Mouse (Mus musculus) hindbrain, embryonic 10.5 days (tissue): ENCODE measurements around the gene Plekhg6. TPM values are rescaled to one million over a fixed set of nuclear protein-coding genes. Genes with fewer than 3 reads are reported as not detected.

Experiments
- DNase-seq: peaks from one replicate; pipeline ENCODE4 v3.0.0-alpha.2; 2017; ENCODE audit warnings: low spot score
- H3K27ac ChIP-seq: fragments of 300-500 bp; sonication (generic); 2 replicates; pipeline ENCODE4 v1.5.1; 2016; ENCODE audit warnings: mild to moderate bottlenecking, moderate library complexity
- H3K27me3 ChIP-seq: fragments of 300-500 bp; sonication (generic); 2 replicates; pipeline ENCODE4 v1.6.1; 2016; ENCODE audit warnings: mild to moderate bottlenecking; ENCODE audit not compliant: poor library complexity, insufficient read depth, severe bottlenecking
- H3K36me3 ChIP-seq: fragments of 300-500 bp; sonication (generic); 2 replicates; pipeline ENCODE4 v1.6.1; 2016; ENCODE audit warnings: mild to moderate bottlenecking, moderate library complexity
- H3K4me1 ChIP-seq: fragments of 300-500 bp; sonication (generic); replicated peaks from 2 replicates; pipeline ENCODE4 v1.6.1; 2016; ENCODE audit warnings: mild to moderate bottlenecking
- H3K4me3 ChIP-seq: fragments of 300-500 bp; sonication (generic); 2 replicates; pipeline ENCODE4 v1.5.1; 2016; ENCODE audit warnings: mild to moderate bottlenecking, moderate library complexity
- H3K9me3 ChIP-seq: fragments of 300-500 bp; sonication (generic); 2 replicates; pipeline ENCODE4 v1.6.1; 2016; ENCODE audit warnings: mild to moderate bottlenecking, moderate library complexity
- WGBS: fragments of 180-500 bp; shearing (Covaris S2); methylation state at CpG from one replicate; pipeline ENCODE4 v1.1.7; 2016; 5-methylcytosine and 5-hydroxymethylcytosine counted together
- polyA plus RNA-seq: library from polyadenylated mRNA; unstranded; fragments of >200 nt; fragmentation: Nextera tagmentation; extraction: Ambion mirVana; gene quantifications from 2 replicates; pipeline ENCODE4 v1.2.1, GENCODE M21; 2016

The Plekhg6 gene
- polyA plus RNA-seq, 1 experiment from 2014 or later, result 0.13 TPM

DNA sequence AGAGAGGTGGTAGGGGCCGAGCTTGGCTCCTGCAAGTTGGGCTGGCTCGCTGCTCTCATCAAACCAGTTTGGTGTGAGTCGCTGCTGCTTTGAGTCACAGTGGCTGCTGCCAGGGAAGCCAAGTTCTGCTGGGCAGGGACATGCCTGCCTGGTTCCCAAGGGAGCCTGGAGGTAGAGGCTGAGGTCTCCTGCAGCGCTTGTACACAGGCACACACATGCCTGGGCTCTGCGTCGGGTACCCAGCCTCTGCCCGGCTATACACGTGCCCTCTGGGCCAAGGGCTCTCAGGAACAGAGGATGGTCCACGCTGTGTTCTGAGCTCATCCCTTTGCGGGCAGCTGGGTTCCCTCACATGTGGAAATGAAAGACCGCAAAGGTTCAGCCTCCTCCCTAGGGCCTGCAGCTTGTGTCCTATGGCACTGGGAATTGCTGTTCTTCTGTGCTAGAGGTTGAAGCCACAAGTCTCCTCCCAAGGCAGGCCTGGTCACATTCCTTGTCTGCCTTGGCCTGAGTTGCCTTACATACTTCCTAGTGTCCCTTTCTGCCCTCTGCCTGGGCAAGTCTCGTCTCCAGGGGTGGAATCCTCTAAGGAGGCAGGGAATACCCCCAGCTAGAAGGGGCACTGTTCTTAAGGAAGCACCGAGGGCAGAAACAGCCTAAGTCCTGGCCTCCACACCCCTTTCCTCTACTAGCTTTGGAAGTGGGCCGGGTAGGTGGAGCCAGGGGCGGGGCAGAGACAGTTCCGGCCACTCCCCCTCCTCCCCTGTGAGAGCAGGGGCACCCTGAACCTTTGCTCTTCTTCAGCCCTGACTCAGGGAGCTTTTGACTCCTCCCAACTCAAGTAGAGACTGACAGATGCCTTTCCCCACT is 2.8 kb downstream of the Plekhg6 start:
- Histone ChIP-seq H3K4me3 (0 out of 2 replicates have a peak overlapping the region, but pooled peaks have one; percentile 12), H3K27me3 (peaks cover 83% of the 10 kb centered on the region)
- 40% methylated on average over 16 of the region's 16 CpGs for WGBS

DNA sequence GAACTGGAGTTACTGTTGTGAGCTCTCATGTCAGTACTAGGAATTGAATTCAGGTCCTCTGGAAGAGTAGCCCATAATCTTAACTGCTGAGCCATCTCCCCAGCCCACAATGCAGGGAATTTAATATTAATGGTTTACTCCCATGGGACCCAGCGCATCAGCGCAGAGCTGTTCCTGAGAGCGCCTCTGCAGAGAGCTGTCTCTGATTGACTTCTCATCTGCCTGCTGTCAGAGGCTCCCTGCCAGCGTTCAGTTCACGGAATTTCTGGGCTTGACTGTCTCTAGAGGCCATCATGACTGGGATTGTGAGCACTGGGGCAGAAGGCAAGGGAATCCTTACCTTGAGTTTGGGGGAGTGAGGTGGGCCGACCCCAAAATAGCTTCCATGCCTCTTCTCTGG is 3.6 kb downstream of the Plekhg6 start:
- DNase-seq, result no peak
- 49% methylated on average over 6 of the region's 6 CpGs for WGBS

More for the DNA sequence above, 2.8 kb downstream of the Plekhg6 start:
- H3K4me1 ChIP-seq, result peaks cover 44% of the 10 kb centered on the region
- peak overlapping the region; percentile 35; the same call in 1 of the 2 replicates for H3K27ac ChIP-seq
- no peaks in the 10 kb centered on the region for H3K36me3 ChIP-seq
- no peak for DNase-seq
- no peaks in the 10 kb centered on the region for H3K9me3 ChIP-seq

DNA sequence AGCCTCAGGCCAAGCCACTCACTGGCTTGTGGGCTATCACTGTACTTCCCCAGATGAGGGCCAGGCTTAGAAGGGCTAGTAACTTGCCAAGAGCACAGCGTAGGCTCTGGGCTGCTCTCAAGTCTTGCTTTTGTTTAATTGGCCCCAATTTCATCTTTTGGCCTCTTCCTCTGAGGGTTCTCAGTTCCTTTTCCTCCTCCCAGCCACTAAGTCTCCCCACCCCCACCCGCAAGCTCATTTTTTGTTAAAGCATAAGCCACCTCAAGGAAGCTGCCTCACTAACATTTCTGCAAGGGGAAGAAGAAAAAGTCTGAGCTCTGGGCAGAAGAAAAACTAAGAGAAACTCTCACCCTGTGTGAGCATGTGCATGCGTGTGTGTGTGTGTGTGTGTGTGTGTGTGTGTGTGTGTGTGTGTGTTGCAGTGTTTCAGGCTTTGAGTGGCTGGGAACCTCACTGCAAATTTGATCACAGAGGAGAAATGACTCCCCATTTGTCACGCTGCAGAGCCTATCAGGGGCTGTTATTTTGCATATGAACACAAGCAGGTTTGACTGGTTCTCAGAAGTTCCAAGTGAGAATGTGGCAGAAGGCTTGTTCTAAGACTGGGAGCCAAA is 12.7 kb downstream of the Plekhg6 start:
- peaks cover 46% of the 10 kb centered on the region for H3K27me3 ChIP-seq
- H3K4me1 ChIP-seq, result peaks cover 47% of the 10 kb centered on the region
- H3K36me3 ChIP-seq, result no peaks in the 10 kb centered on the region
- H3K9me3 ChIP-seq, result no peaks in the 10 kb centered on the region
- peak overlapping the region; percentile 54; the same call in 1 of the 2 replicates for H3K27ac ChIP-seq
- H3K4me3 ChIP-seq, result no peak overlapping the region
- WGBS, result 46% methylated on average over 4 of the region's 4 CpGs
- no peak for DNase-seq

More for the DNA sequence above, 3.6 kb downstream of the Plekhg6 start:
- Histone ChIP-seq H3K27me3 (peaks cover 83% of the 10 kb centered on the region), H3K27ac (no peak overlapping the region), H3K4me1 (peaks cover 44% of the 10 kb centered on the region), H3K36me3 (no peaks in the 10 kb centered on the region), H3K4me3 (no peak overlapping the region), H3K9me3 (no peaks in the 10 kb centered on the region)

DNA sequence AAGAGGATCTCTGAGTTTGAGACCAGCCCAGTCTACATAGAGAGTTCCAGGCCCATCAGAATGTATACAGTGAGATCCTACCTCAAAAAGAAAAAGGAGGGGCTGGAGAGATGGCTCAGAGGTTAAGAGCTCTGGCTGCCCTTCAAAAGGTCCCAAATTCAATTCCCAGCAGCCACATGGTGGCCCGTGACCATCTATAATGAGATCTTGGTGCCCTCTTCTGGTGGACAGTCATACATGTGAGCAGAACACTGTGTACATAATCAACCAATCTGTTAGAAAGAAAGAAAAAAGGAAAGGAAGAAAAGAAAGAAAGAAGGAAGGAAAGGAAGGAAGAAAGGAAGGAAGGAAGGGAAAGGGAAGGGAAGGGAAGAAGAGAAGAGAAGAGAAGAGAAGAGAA is 14.5 kb downstream of the Plekhg6 start:
- H3K27ac ChIP-seq, result no peak overlapping the region
- no peak for DNase-seq
- no peaks in the 10 kb centered on the region for H3K9me3 ChIP-seq
- WGBS, result 80% methylated on average over 1 of the region's 1 CpGs
- H3K27me3 ChIP-seq, result peaks cover 51% of the 10 kb centered on the region
- peaks cover 58% of the 10 kb centered on the region for H3K4me1 ChIP-seq
- H3K4me3 ChIP-seq, result no peak overlapping the region
- H3K36me3 ChIP-seq, result peaks cover 10% of the 10 kb centered on the region; the same call in 1 of the 2 replicates

DNA sequence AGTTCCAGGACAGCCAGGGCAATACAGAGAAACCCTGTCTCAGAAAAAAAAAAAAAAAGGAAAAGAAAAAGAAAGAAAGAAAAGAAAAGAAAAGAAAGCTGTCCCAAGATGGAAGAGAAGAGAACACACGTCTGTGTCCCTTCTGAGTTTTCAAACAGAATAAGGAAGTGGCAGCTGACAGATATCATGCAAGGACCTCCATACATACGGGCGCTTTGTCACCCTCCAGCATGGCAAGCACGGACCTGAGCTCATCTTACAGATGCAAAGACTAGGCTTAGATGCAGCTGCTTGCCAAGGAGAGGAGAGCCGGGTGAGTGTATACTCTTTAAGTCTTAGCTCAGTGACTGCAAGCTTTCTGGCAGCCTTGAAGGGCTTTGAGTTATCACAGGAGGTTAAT is 15.1 kb downstream of the Plekhg6 start:
- DNase-seq, result no peak
- H3K27ac ChIP-seq, result no peak overlapping the region
- H3K27me3 ChIP-seq, result peaks cover 57% of the 10 kb centered on the region
- 88% methylated on average over 5 of the region's 5 CpGs for WGBS
- peaks cover 60% of the 10 kb centered on the region for H3K4me1 ChIP-seq
- H3K36me3 ChIP-seq, result peaks cover 13% of the 10 kb centered on the region; the same call in 1 of the 2 replicates
- no peaks in the 10 kb centered on the region for H3K9me3 ChIP-seq
- no peak overlapping the region for H3K4me3 ChIP-seq

DNA sequence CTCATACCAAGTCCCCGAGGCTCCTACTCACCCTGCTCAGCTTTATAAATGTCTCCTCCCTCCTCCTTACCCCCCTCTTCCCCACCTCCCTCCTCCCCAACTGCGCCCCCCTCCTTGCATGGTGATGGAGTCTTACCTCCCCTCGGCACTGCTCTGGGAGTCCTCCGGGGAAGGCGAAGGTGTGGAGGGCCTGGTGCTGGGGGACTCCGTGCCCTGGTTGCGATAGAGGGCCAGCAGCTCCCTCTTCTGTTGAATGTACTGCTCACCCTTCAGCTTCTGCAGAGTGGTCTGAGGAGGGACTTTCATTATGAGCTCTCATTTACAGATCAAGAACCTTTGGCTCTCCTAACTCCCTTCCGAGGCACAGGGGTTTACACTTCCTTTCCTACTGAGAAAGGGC is 16.1 kb downstream of the Plekhg6 start:
- DNase-seq, result no peak
- H3K4me1 ChIP-seq, result peaks cover 60% of the 10 kb centered on the region

DNA sequence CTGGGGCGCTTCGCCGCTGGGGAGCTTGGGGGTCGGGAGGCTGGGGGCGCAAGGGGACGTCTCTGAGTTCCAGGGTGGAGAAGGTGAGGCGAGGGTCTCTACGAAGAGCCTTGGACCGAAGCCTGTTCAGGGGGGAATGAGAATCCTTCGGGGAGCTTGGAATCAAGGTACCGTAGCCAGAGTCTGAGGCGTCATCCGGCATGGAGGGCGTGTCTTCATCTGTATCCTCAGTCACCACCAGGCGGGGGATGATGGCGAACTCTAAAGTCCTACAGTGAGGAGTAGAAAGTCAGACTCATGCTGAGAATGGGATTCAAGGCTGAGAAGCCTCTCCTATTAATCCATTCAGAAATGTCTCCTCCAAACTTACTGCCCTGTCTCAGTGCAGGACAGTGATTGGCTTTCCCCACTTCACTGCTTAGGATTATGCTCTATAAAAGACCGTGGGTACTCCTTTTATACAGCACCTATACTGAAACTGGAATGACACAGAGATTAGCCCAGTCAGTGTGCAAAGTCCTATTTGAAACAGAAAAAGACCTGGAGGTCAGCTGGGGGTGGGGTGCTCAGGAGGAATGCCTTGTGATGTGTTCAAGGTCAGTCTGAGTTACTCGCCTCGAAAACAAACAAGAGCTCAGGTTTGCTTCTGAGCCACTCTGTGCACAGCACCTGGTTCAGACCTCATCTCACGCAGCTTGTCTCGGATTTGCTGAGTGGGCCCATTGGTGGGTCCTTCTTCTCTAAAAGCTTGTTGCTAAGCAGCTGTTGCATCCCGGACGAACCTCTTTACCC is 16.9 kb downstream of the Plekhg6 start:
- 8% methylated on average over 23 of the region's 23 CpGs for WGBS
- Histone ChIP-seq H3K9me3 (no peaks in the 10 kb centered on the region), H3K27ac (0 out of 2 replicates have a peak overlapping the region, but pooled peaks have one; percentile 17), H3K4me3 (peak overlapping the region; percentile 32), H3K27me3 (peaks cover 74% of the 10 kb centered on the region), H3K36me3 (peaks cover 25% of the 10 kb centered on the region), H3K4me1 (peaks cover 55% of the 10 kb centered on the region)
- no peak for DNase-seq

More for the DNA sequence above, 16.1 kb downstream of the Plekhg6 start:
- Histone ChIP-seq H3K27ac (no peak overlapping the region), H3K36me3 (peaks cover 17% of the 10 kb centered on the region; the same call in 1 of the 2 replicates), H3K4me3 (0 out of 2 replicates have a peak overlapping the region, but pooled peaks have one; percentile 16), H3K27me3 (peaks cover 68% of the 10 kb centered on the region), H3K9me3 (no peaks in the 10 kb centered on the region)
- WGBS, result 2% methylated on average over 8 of the region's 8 CpGs

DNA sequence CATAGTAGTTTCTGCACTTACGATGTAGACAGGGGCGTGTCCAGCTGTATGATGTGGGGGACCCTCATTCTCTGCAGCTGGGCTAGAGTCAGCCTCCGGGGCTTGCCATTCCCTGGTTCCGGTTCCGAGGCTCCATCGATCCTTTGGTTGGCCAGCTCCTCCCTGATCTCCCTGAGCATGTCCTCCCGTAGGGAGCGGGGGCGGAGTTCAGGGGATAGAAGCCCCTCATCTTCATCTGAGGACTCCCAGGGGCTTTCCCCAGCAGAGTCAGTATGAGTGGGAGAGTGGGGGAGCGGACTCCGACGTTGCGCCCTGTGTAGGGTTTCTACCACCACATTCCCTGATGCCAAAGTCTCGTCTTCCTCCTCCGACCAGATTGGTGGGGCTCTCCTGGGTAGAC is 17.6 kb downstream of the Plekhg6 start:
- Histone ChIP-seq H3K27ac (0 out of 2 replicates have a peak overlapping the region, but pooled peaks have one; percentile 17), H3K4me3 (peak overlapping the region; percentile 32), H3K27me3 (peaks cover 76% of the 10 kb centered on the region), H3K9me3 (no peaks in the 10 kb centered on the region), H3K36me3 (peaks cover 31% of the 10 kb centered on the region), H3K4me1 (peaks cover 48% of the 10 kb centered on the region)
- DNase-seq, result no peak
- WGBS, result 10% methylated on average over 15 of the region's 15 CpGs

DNA sequence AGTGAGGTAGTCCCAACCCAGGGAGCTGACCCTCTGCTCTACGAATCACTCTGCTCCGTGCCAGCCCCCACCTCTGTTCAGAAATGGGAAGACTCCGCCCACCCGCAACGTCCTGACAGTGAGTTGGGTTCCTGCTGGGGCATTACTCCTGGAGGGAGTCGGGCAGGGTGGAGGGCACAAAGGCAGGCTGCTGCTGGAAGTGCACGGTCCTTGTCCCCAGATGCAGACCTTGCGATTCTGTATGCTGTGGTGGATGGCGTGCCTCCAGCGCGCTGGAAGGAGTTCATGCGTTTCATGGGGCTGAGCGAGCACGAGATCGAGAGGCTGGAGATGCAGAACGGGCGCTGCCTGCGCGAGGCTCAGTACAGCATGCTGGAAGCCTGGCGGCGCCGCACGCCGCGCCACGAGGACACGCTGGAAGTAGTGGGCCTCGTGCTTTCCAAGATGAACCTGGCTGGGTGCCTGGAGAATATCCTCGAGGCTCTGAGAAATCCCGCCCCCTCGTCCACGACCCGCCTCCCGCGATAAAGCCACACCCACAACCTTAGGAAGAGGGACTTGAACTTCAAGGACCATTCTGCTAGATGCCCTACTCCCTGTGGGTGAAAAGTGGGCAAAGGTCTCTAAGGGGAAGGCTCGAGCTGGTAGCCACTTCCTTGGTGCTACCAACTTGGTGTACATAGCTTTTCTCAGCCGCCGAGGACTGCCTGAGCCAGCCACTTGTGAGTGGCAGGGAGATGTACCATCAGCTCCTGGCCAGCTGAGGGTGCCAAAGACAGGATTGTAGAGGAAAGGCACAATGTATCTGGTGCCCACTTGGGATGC is 18.9 kb downstream of the Plekhg6 start:
- H3K9me3 ChIP-seq, result no peaks in the 10 kb centered on the region
- peaks cover 75% of the 10 kb centered on the region for H3K27me3 ChIP-seq
- H3K4me3 ChIP-seq, result peak overlapping the region; percentile 34
- H3K4me1 ChIP-seq, result peaks cover 40% of the 10 kb centered on the region
- H3K36me3 ChIP-seq, result peaks cover 41% of the 10 kb centered on the region
- H3K27ac ChIP-seq, result peak overlapping the region; percentile 50; the same call in 1 of the 2 replicates
- WGBS, result 22% methylated on average over 38 of the region's 38 CpGs
- DNase-seq, result no peak

DNA sequence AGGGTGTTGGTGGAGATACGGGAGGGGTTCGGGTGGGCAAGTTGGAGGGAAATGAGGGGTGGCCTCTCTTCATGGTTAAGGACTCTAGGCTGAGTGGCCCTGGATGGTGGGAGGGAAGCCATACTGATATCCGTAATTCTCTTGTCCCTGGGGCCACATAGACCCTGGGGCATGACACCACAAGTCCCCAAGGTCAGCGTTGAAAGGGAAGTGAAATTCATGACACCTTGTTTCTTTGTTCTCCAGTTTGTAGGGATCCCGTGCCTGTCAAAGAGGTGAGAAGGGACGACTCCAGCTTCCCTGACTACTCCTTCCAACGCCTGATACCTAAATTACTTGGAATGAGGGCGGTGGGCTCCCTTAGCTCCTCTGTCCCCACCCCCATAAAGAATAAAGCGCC is 19.7 kb downstream of the Plekhg6 start:
- H3K27ac ChIP-seq, result no peak overlapping the region
- peaks cover 45% of the 10 kb centered on the region for H3K4me1 ChIP-seq
- no peaks in the 10 kb centered on the region for H3K9me3 ChIP-seq
- 50% methylated on average over 9 of the region's 9 CpGs for WGBS
- H3K27me3 ChIP-seq, result peaks cover 74% of the 10 kb centered on the region
- peaks cover 41% of the 10 kb centered on the region for H3K36me3 ChIP-seq
- H3K4me3 ChIP-seq, result no peak overlapping the region
- no peak for DNase-seq

DNA sequence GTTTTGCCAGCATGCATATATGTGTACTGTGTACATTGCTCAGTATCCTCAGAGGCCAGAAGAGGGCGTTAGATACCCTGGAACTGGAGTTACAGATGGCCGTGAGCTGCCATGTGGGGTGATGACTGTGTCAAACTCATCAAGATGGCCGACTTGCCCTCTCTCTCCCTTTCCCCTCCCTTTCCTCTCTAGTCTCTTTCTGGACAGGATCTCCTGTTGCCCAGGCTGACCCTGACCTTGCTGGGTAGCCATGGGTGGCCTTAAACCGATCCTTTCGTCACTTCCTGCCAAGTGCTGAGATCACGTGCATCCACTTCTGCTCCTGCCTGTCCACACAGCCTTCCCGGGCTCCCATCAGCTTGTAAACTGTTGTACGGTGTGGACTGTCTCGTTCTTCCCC is 20.6 kb downstream of the Plekhg6 start:
- H3K4me1 ChIP-seq, result peaks cover 54% of the 10 kb centered on the region
- no peak overlapping the region for H3K27ac ChIP-seq
- peaks cover 41% of the 10 kb centered on the region for H3K36me3 ChIP-seq
- H3K27me3 ChIP-seq, result peaks cover 79% of the 10 kb centered on the region
- 58% methylated on average over 9 of the region's 9 CpGs for WGBS
- no peaks in the 10 kb centered on the region for H3K9me3 ChIP-seq
- DNase-seq, result no peak
- H3K4me3 ChIP-seq, result no peak overlapping the region

DNA sequence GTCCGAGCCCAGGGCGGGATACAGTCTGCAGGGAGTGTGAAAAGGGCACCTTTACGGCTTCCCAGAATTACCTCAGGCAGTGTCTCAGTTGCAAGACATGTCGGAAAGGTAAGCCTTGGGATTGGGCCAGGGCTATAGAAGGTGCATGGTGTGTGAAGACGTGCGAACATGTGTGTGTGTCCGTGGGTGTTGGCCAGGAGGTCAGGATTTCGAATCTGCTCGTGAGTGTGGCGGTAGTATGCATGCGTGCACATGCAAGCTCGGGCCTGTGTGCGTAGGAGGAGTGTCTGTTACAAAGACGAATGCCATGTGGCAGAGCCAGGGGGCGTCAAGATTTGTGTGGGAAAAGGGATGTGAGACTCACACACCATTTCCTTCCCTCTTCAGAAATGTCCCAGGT is 23.3 kb downstream of the Plekhg6 start:
- Histone ChIP-seq H3K4me3 (no peak overlapping the region), H3K9me3 (no peaks in the 10 kb centered on the region), H3K4me1 (peaks cover 57% of the 10 kb centered on the region), H3K27me3 (peaks cover 55% of the 10 kb centered on the region), H3K36me3 (peaks cover 41% of the 10 kb centered on the region), H3K27ac (no peak overlapping the region)
- 92% methylated on average over 15 of the region's 15 CpGs for WGBS
- DNase-seq, result no peak
